Mouse (Mus musculus) testis, adult 2 months (tissue): ENCODE data around the gene Pdhx.

ENCODE experiments used
- CTCF ChIP-seq: fragments of 200-500 bp; IDR thresholded peaks from 2 replicates; pipeline ENCODE4 v1.5.1; 2012; ENCODE audit warnings: low read depth, mild to moderate bottlenecking, inconsistent platforms, low read length, moderate library complexity; ENCODE audit not compliant: control insufficient read depth, insufficient read depth, insufficient replicate concordance
- POLR2A ChIP-seq: fragments of 200-500 bp; IDR thresholded peaks from 2 replicates; pipeline ENCODE4 v1.6.1; 2012; ENCODE audit warnings: low read depth, mild to moderate bottlenecking, inconsistent platforms, low read length, moderate library complexity; ENCODE audit not compliant: control insufficient read depth

DNA sequence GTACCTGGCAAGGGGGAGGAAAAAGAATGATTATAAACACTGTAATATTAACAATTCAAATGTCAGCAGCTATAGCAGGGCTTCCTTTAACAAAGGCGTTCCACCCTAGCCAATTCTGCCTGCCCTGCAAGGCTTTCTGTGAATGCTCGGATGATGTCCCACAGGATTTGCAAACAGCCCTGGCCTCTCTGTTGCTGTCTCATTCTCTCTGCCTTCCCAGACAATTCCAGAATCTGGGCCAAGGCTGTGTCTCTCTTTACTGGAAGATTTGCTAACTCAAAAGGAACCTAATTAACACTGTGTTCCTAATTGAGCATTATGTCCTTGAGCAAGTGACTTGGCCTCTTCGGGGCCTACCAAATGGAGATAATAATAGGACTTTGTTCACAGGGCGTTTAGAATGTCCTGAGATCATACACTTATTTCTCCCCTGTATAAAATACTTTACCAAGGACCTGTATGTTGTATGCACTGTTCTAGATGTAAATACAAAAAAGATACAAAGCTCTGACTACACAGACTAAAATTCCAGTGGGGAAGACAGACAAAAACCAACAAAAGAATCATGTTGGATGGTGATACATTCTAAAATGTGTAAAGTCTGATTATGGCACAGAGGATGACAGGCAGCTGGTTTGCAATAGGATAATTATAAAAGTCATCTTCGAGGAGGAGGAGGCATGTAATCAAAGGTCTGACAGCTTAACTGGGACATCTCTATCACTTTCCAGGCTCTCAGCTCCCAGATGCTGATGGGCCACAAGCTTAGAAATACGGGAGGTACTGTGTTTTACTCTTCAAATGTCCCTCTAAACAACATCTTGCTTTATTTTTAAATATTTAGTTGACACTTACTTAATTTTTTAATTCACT is 45.2 kb upstream of the Pdhx start:
- TF ChIP-seq CTCF (no peak), POLR2A (no peak)
